Mouse (Mus musculus) kidney, embryonic 16.5 days (tissue): ENCODE results near the gene Ovgp1. TPM values are rescaled to one million over a fixed set of nuclear protein-coding genes. Genes with fewer than 3 reads are reported as not detected.

Experiments used
- ATAC-seq: fragments of 200-750 bp; cut with Nextera tagmentation; 2 replicates; pipeline ENCODE4 v1.8.0; 2017; ENCODE audit warnings: moderate TSS enrichment; ENCODE audit not compliant: low FRiP score, low TSS enrichment
- H3K27ac ChIP-seq: fragments of 300-500 bp; sonication (generic); 2 replicates; pipeline ENCODE4 v1.5.1; 2014; ENCODE audit warnings: low read length
- H3K27me3 ChIP-seq: fragments of 300-500 bp; sonication (generic); 2 replicates; pipeline ENCODE4 v1.6.1; 2014; ENCODE audit warnings: low read length, control low read depth, mixed read lengths; ENCODE audit not compliant: insufficient read depth
- H3K36me3 ChIP-seq: fragments of 300-500 bp; sonication (generic); 2 replicates; pipeline ENCODE4 v1.6.1; 2014; ENCODE audit warnings: low read length, control low read depth, mixed read lengths; ENCODE audit not compliant: insufficient read depth
- H3K4me1 ChIP-seq: fragments of 300-500 bp; sonication (generic); 2 replicates; pipeline ENCODE4 v1.6.1; 2014; ENCODE audit warnings: low read length, control low read depth, mixed read lengths; ENCODE audit not compliant: insufficient read depth
- H3K4me2 ChIP-seq: fragments of 300-500 bp; sonication (generic); replicated peaks from 2 replicates; pipeline ENCODE4 v1.6.1; 2014; ENCODE audit warnings: low read depth, low read length
- H3K4me3 ChIP-seq: fragments of 300-500 bp; sonication (generic); 2 replicates; pipeline ENCODE4 v1.5.1; 2014; ENCODE audit warnings: mild to moderate bottlenecking, low read length
- H3K9ac ChIP-seq: fragments of 300-500 bp; sonication (generic); replicated peaks from 2 replicates; pipeline ENCODE4 v1.6.1; 2014; ENCODE audit warnings: low read length
- H3K9me3 ChIP-seq: fragments of 300-500 bp; sonication (generic); 2 replicates; pipeline ENCODE4 v1.6.1; 2016; ENCODE audit warnings: low read length, control low read depth
- WGBS: fragments of 180-500 bp; shearing (Covaris S2); extraction: QIAGEN DNeasy Blood & Tissue Kit; methylation state at CpG from one replicate; pipeline ENCODE4 v1.1.7; 2014; 5-methylcytosine and 5-hydroxymethylcytosine counted together
- polyA plus RNA-seq: library from polyadenylated mRNA; unstranded; fragments of >200 nt; fragmentation: Nextera tagmentation; extraction: Ambion mirVana; gene quantifications from 2 replicates; pipeline ENCODE4 v1.2.1, GENCODE M21; 2015

The Ovgp1 gene
- polyA plus RNA-seq, 1 experiment from 2014 or later: 1.3 TPM

DNA sequence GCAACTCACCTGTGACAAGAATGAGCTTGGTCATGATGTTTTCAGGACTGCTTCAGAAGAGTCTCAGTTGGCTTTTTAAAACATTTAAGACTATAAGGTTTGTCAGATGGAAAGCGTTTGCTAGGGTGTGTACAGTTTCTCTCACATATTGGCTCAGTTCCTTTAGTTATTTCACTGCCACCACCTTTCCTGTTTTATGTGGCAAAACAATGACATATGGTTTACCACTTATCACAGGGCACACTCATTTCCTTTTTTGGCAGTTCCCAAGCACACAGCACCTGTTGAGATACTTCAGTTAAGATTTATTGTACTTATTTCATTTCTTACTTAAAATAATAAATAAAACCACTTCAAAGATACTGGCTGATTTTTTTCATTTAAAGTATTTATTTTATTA, 59.3 kb downstream of the Ovgp1 start, which contains the start of gene Chil5:
Gene Chil5 (minus strand): TSS at position 34 of the 400 bp plus-strand sequence.
- ATAC-seq: no peak
- no peaks in the 10 kb centered on the region for H3K4me1 ChIP-seq
- H3K9ac ChIP-seq: no peak within 1 kb of the TSS
- WGBS: 88% methylated on average over 1 of the region's 1 CpGs
- H3K9me3 ChIP-seq: no peaks in the 10 kb centered on the region
- no peaks in the 10 kb centered on the region for H3K27me3 ChIP-seq
- no peak within 1 kb of the TSS for H3K27ac ChIP-seq
- no peaks in the 10 kb centered on the region for H3K36me3 ChIP-seq
- no peak within 1 kb of the TSS for H3K4me3 ChIP-seq
- H3K4me2 ChIP-seq: no peak within 1 kb of the TSS

Other genes starting within 250 kb of the Ovgp1 start
- gene Rap1a, start 172.4 kb upstream of the Ovgp1 start, polyA plus RNA-seq: 99.3 and 104 TPM in 2 replicates
- not detected in 2 replicates for gene Adora3, start 102.9 kb upstream of the Ovgp1 start, polyA plus RNA-seq
- not detected in 2 replicates for gene Tmigd3, start 102.8 kb upstream of the Ovgp1 start, polyA plus RNA-seq
- gene I830077J02Rik, start 41.0 kb upstream of the Ovgp1 start, polyA plus RNA-seq: 0.40 and 0.62 TPM in 2 replicates
- 157 and 161 TPM in 2 replicates for gene Wdr77, start 14.3 kb upstream of the Ovgp1 start, polyA plus RNA-seq
- 535 and 587 TPM in 2 replicates for gene Atp5f1, start 13.6 kb upstream of the Ovgp1 start, polyA plus RNA-seq
- 0.24 and 0.33 TPM in 2 replicates for gene Pifo, start 40.9 kb downstream of the Ovgp1 start, polyA plus RNA-seq
- gene Chil5, start 59.1 kb downstream of the Ovgp1 start, polyA plus RNA-seq: not detected in 2 replicates
- not detected in 2 replicates for gene Chia1, start 139.5 kb downstream of the Ovgp1 start, polyA plus RNA-seq
- 0.15 and 0.21 TPM in 2 replicates for gene Chil3, start 193.9 kb downstream of the Ovgp1 start, polyA plus RNA-seq
- gene Chil4, start 245.8 kb downstream of the Ovgp1 start, polyA plus RNA-seq: 0.66 and 0.95 TPM in 2 replicates